Mouse (Mus musculus) lung, postnatal 14 days (tissue): ENCODE data around the gene Apol10b.
"Not testable (repeated sequence)": the region's sequence is repeated elsewhere in the genome, so short reads cannot be mapped to it uniquely, and the experiment has no call there.

ENCODE experiments used
- DNase-seq: peaks from one replicate; pipeline ENCODE4 v3.0.0; 2021

Apol10b gene

GRCm38 (mm10) chr15:77595961-77596360, at the start of gene Apol10b:
Gene Apol10b (minus strand): TSS chr15:77596125.
- DNase-seq: no peak

GRCm38 (mm10) chr15:77643176-77643575, 47.3 kb upstream of the Apol10b start, which contains the start of gene Apol11b:
Gene Apol11b (minus strand): TSS chr15:77643286.
- DNase-seq: not testable (repeated sequence)

DNA sequence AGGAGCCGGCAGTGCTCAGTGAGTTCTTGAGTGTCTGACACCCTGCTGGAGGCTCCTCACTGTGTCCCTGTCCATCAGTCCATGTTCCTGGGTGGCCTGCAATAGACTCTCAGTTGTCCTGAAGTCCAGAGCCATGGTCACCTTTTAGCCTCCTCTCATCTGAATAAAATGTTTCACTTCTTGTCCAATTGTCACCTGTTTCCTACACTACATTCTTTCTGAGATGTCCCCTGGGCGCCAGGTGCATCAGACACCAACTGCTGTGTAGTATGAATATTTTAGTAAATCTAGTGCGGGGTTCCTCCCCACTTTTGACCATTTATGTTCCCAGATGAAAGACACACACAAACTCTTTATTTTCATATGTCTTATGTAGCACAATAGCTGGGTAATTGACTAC, 33.9 kb upstream of the Apol10b start:
- DNase-seq: not testable (repeated sequence)

- DNase-seq: not testable (repeated sequence)
Measured at GRCm38 (mm10) chr15:77628647-77629046, 32.7 kb upstream of the Apol10b start.

DNA sequence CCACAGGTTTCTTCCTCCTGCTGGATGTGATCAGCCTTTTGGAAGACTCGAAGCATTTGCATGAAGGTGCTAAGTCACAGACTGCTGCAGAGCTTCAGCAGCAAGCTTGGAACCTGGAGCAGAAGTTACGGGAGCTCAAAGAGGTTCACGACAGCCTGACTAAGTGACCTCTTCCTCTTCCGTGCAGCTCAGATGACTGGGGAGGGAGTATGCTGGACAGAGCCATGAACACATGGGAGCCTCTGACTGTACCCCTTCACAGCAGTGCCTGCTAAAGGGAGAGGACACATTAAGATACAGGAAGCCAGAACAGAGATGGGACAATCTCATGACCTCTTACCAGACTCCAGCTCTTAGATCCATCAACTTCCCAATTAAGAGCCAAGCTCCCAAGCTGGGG, 30.5 kb upstream of the Apol10b start:
- DNase-seq: not testable (repeated sequence)

GRCm38 (mm10) chr15:77624710-77625109, 28.8 kb upstream of the Apol10b start:
- no peak for DNase-seq

- no peak for DNase-seq
Measured at GRCm38 (mm10) chr15:77606069-77606468, 10.1 kb upstream of the Apol10b start.

- no peak for DNase-seq
Measured at GRCm38 (mm10) chr15:77598958-77599357, 3.0 kb upstream of the Apol10b start, which contains the start of gene Gm36245. Gene Gm36245 (plus strand): TSS chr15:77599258.

- no peak for DNase-seq
Measured at GRCm38 (mm10) chr15:77598429-77598828, 2.5 kb upstream of the Apol10b start.

GRCm38 (mm10) chr15:77593557-77593956, 2.4 kb downstream of the Apol10b start:
- no peak for DNase-seq

DNA sequence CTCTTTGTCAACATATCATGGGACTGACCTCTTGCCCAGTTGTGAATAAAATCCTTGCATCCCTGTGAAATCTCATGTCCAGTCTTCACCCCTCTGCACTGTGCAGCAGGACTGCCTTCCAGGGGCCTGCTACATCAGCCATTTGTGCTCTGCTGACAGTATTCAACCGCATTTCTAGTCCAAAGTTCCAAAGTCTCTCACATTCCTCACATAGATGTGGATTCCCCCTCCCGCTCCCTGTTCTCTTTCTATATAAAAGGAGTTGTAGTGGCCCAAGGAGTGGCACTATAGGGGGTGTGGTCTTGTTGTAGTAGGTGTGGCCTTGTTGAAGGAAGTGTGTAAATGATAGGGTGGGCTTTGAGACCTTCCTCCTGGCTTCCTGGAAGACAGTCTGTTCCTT, 5.0 kb downstream of the Apol10b start:
- no peak for DNase-seq

DNA sequence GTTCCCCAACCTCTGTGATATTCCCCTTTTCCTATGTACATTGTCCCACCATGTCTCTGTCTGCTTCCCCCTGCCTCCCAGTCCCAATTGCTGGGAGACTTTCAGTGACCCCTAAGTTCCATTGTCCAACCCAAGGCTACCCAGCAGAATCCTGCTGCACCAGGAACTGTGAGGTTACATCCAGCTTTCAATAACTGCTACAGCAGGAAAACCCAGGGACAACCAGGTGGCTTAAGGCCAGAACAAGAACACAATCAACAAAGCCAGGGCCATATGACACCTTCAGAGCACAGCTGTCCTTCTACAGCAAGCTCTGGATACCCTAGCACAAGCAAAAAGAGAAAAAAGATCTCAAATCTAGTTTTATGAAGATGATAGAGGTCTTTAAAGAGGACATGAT, 6.9 kb downstream of the Apol10b start:
- DNase-seq: no peak

- DNase-seq: peak; percentile 44
Measured at GRCm38 (mm10) chr15:77587026-77587425, 8.9 kb downstream of the Apol10b start.

DNA sequence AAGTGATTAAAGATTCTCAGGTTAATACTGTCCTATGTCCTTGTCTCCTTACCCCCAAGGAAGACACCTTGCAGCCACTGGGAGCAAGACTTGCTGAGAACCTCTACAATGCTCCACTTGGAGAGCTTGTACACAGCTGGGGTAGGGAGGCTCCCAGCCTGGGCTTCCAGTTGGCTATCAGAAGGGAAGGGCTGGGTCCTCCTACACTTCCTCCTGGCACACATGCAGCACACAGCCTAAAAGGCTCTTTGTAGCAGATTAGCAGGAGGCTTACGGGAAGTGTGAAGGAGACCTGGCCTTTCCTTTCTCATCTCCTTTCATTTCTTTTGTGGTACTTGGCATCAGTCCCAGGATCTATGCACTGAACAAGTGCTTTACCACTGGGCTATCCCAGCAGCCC, 14.2 kb downstream of the Apol10b start:
- DNase-seq: peak; percentile 40

GRCm38 (mm10) chr15:77579311-77579710, 16.6 kb downstream of the Apol10b start:
- no peak for DNase-seq

- no peak for DNase-seq
Measured at GRCm38 (mm10) chr15:77578801-77579200, 17.1 kb downstream of the Apol10b start.

DNA sequence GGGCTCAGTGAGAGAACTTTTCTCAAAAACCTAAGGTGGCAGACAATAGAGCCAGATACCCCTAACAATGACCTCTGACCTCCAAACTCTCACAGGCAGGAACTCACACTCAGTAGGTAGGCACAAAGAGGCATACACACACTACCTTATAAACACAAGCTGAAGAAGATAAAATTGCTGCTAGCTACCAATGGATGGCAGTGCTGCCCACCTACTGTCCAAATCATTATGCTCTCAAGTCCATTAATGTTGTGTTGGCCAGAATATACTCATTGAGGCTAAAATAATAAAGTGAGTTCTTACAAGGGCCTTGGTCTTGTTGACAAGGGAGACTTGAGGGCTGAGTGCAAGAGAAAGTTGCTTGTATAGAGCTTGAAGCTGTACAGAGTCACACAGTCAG, 32.7 kb downstream of the Apol10b start:
- DNase-seq: no peak

DNA sequence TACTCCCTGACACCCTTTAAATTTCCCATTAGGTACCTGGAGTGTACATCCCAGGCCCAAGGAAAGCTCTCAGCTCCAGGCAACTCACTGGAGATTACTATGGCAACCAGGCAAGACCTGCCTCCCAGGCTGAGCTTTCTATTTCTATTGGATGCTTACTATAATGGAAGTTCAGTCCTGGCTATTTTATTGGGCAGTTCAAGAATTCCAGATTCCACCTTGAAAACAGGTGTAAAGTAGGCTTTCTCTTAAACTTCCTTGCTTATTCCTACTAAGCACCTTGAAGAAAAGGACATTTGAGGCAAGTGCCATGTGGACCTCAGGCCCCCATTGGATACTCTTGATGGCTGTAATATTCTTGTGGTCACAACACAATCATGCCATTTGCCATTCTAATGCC, 34.1 kb downstream of the Apol10b start, which contains the start of gene 1700025B11Rik:
Gene 1700025B11Rik, minus strand, starts transcription at position 101 of the 400 bp plus-strand sequence.
- no peak for DNase-seq

DNA sequence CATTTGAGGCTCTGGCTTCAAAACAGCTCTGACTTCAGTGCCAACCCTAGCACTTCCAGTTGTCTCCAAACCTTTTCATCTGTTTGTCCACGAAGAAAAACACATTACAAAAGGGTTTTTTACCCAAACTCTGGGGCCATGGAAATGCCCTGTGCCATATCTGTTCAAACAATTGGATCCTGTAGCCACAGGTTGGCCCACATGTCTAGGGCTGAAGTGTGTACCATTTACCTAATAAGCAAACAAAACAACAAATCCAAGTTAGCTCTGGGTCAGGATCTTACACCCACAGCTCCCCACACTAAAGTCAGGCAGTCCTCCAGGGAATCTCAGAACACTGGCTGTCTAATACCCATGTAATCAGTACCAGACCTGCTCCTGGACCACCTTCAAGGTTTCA, 56.7 kb downstream of the Apol10b start:
- not testable (repeated sequence) for DNase-seq
